Mouse (Mus musculus): Measurements from ENCODE around the gene Gimd1.

Gene Gimd1

DNA sequence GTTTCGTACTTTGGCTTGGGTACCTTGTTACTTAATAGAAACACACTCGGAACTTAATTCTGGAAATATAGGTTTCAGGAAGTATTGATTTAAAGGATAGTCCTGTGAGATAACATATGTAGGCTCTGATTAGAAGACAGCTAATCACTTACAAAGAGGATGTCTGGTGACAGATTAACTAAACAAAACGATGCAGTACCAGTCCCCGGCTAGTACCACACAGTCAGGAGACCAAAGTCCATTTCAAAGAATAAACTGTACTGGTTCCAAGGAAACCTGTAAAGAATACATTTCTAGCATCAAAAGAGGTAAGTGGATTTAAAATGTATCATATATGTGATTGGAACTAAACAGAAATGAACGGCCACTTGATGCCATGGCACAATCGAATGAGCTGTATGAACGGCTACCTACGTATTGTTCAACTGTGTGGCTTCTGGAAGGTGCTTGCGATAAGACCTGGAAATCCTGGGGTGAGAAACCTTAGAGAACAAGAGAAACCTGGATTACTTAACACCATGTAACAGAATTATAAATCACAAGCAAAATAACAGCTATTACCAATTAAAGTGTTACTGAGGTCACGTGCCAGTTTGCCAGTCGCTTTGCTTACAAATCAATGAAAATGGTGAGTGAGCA, at the start of gene Gimd1:
Gene Gimd1 (plus strand): TSS at position 220 of the 639 bp plus-strand sequence.
- no peak for DNase-seq (ENCODE audit: low read depth, low spot score)

DNA sequence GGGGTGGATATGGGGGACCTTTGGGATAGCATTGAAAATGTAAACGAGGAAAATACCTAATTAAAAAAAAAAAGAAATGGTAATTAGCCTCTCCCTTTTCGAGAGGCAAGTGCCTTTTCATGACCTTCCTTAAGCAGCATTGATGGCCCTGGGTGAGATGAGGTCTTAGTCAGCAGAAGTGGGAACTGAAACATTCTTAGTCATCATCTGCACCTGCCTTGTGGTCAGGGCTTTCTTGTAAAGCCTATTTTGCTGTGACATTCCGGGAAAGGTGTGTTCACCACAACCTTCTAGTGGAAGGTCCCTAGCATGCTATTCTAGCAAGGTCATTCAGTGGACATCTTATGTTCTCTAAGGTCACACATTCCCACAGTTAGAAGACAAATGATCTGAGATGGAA, 48.4 kb upstream of the Gimd1 start:
- DNase-seq (ENCODE audit: low read depth, low spot score), result no peak

DNA sequence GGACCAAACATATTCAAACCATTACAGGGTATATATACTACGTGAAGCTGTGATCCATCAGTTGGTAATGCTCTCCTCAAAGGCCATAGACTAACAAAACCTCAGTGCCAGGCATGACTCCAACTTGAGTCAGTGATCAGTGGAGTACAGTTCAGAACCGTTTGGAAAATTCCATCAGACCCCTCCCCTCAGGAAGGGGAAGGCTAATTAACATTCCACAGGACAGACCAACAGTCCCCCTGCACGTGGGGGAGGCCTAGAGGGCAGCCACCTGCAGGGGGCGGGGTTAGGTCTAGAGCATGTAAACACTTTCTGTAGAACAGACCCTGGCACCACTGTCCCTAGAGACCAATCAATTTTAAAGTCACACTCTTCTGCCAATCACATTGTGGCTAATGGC, 47.3 kb upstream of the Gimd1 start:
- DNase-seq (ENCODE audit: low read depth, low spot score), result no peak

DNA sequence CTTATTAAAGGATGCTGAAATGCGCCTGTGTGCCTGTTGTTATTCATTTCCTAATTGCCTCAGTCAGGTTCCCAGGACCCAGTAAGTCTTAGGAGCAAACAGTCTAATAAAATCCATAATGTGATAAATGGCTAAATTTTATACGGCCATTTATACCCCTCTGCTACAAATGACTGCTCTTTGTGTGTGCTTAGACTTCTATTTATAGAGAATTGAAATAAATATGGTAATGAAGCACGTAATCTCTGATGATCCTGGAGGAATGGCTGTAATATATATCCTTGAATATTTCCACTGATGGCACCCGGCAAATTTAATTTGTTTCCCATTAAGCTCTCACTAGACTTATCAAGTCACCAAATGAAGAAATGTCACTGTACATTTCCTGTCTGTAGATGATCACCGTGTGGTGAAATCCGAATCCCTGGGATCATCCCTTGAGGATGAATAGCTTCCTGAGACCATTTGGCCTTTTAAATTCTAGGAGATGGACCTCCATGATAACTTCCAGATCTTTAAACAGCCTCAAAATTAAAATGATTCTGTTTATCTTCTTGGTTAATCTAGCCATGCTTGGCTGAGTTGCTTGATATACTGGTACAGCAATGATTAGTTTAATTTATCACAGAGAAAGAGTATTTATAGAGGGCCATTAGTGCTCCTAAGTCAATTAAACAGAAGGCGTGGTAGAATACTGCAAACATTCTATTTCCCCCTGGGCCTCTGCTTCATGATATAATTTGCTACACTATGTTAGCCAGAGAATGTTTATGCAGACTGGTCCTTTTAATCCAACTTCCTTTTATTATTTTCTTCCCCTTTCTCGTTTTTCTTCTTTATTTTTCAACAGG, 44.3 kb upstream of the Gimd1 start:
- DNase-seq (ENCODE audit: low read depth, low spot score), result no peak

DNA sequence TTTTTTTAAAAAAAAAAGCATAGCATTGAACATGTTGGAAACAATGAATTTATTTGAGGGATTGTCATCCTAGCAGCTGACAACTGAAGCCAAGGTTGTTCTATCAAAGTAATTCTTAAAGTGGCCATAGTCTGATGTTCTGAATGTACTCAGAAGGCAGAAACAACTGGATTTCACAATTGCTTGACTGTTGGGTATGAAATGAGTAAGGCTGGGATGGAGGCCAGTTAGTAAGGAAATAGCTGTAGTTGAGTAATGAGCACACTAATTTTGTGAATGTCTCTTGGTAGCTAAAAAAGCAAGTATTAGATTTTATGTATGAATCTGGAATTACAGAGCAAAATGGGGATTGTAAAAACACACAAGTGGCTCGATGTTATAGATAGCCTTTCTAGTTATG, 41.5 kb upstream of the Gimd1 start:
- no peak for DNase-seq (ENCODE audit: low read depth, low spot score)

DNA sequence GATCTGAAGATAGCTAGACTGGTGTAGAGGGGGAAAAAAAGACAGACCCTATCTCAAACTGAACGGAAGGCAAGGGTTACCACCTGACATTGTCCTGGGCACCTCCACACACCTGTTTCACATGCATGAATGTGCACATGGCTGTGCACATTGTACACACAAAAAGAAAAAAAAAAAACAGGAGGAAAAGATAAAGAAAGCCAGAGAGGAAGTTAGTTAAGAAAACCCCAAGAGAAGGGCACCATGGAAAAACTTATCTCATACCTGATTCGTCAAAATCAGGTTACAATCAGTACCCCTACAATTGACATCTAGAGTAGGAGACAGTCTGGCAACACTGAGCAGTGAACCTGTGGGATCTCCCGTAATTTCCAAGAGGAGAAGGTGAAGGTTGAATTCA, 39.6 kb upstream of the Gimd1 start:
- no peak for DNase-seq (ENCODE audit: low read depth, low spot score)

DNA sequence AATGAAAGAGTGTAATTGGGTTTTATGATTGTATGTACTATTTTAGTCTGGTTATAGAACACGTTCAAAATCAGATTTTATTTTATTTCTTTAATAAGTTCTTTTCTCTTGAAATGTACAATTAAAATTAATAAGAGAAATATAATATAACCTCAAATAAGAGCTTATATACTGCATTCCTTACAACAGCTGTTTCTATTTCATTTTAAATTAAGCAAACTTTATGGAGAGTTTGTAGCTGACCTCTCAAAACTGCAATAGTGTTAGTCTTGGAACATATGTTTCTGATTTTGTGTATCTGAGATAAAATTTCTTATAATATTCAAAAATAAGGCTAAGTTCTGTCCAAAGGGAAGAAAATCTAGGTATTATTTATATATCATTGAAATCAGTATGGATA, 39.0 kb upstream of the Gimd1 start:
- DNase-seq (ENCODE audit: low read depth, low spot score), result no peak

DNA sequence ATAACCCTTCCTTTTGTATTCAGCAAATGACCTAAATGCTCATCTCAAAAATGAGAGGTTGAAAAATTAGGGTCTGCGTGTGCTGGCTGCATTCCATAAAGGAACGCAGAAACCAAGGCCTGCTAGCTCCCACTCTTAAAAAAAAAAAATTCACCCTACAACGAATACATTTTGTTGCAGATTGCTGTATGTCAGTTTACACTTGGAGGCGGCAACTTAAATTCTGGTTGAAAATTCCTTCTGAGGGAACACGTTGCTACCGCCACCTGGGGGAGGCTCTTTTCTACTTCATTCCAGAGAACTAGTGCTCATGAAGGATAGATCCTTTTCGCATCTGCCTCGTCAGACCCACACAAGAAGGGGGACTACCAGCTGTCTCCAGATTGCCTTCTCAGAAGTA, 879 bp upstream of the Gimd1 start:
- DNase-seq (ENCODE audit: low read depth, low spot score), result no peak

DNA sequence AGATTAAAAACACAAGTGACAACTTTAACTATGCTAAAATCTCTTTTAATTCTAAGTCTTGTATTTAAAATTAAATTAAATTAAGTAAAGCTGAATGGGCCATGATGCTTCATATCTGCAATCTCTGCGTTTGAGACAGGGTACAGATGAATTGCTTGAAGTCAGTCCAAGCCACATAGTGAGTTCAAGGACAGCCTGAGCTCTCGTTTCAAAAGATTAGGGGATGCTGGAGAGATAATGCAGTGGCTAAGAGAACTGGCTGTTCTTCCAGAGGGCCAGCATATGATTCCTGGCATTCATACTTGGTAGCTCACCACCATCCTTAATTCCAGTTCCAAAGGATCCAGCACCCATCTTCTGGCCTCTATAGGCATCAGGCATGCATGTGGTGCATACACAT, 3.6 kb downstream of the Gimd1 start:
- DNase-seq (ENCODE audit: low read depth, low spot score), result no peak

DNA sequence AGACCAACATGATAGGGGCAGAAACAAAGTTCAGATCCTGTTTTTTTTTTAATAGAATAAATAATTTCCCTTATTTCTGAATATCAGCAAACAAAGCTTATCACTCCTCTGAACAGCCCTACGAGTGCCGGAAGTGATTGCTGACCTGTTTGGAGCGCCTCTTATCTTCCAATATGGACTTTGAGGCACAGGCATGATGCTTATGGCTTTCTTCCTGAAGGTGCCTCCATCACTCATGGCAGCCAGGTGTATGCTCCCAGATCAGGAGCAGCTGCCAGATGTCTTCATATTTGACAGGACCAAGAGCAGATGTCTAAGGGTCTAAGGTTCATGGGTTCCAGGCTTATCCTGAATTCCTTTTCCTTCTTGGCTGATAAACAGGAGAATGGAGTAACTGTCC, 7.5 kb downstream of the Gimd1 start:
- DNase-seq (ENCODE audit: low read depth, low spot score), result no peak

DNA sequence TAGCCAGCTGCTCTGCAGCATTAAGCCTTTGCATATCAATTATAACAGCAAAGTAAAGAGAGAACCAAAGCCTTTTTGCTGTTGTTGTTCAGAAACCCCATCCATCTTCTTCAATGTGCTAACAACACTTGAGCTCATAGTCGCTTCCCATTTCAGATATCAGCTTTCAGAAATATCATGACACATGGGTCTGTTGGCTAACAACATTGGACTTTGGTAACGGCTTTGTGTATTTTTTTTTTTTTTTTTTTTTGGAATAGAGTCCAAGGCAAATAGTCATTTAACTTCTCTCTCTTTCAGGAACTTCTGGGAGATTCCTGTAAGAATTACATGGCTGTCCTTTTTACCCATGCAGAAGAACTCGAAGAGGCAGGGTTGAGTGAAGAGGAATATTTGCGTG, 14.5 kb downstream of the Gimd1 start:
- DNase-seq (ENCODE audit: low read depth, low spot score), result no peak

DNA sequence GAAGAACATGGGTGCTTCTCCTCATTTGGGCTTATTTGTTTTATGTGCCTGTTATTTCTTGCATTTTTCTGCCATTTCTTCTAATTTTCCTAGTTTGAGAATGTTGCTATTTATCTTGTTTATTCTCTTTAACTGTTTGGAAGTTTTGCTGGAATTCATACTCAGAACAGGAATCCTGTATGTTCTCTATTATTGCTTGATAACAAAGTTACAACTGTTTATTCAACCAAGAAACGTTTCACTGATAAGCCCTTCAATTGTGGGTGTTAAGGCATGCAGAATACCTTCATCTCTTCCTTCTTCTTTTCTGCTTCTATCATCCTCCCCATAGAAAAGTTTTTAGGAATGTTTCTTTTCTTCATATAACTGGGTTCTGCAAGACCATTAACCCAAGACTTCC, 17.2 kb downstream of the Gimd1 start:
- no peak for DNase-seq (ENCODE audit: low read depth, low spot score)

DNA sequence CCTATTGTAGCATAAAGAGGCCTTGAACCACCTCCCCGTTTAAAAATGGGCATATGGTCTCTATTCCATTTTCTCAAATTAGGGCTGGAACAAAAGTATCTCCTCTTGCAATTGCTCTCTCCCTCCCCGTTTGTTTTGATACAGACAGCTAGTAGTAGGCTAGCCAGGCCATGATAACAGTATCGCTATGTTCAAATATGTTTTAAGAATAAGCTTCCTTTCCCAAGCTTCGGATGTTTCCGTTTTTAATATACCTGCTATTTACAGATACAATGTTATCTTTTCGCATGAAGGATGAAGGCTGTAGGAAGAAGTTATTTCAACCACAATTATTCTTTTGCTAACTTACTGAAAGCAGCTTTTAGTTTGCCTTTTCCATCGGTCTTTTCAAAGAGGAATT, 19.7 kb downstream of the Gimd1 start:
- DNase-seq (ENCODE audit: low read depth, low spot score), result no peak

DNA sequence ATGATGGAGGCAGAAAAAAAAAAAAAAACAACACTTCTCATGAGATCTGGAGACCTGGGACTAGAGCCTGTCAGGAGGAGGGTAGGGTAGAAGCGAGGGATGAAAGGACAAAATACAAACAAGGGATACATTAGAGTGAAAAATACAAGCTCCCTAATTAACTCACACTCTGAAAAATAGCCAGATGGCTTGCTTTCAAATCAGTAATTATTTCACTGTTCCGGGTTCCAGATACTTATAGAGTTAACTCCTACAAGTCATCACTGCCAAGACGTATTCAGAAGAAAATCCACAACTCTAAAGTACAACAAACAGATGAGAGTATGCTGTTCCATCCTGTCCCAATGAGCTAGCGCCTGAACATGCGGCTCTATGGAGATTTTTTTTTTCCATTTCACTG, 20.6 kb downstream of the Gimd1 start:
- no peak for DNase-seq (ENCODE audit: low read depth, low spot score)

DNA sequence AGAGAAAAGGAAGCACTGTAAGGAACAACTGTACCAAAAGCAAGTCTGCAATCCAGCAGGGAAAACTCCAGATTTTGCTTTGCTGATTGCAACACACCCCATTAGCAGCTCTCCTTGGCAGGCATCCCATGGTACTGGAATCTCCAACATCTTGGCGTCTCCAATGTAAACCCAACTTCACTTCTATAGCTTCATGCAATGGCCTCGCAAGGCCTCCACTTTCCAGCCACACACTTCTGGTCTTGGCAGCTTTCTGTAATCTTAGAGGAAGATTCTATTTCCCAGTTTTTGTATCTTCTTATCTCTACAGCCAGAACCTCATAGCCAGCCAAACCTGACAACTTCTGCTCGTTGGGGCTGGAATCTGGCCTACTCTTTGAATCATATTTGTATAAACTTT, 22.2 kb downstream of the Gimd1 start:
- no peak for DNase-seq (ENCODE audit: low read depth, low spot score)

DNA sequence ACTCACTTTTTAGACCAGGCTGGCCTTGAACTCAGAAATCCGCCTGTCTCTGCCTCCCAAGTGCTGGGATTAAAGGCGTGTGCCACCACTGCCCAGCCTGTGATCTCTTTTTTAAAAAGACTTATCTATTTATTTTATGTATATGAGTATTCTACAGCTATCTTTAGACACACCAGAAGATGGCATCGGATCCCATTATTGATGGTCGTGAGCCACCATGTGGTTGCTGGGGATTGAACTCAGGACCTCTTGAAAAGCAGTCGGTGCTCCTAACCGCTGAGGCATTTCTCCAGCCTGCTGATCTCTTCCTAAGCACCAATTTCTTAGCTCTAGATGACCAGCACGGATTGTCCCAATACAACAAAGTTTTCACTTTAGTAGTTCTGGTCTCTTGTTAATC, 24.3 kb downstream of the Gimd1 start:
- no peak for DNase-seq (ENCODE audit: low read depth, low spot score)

DNA sequence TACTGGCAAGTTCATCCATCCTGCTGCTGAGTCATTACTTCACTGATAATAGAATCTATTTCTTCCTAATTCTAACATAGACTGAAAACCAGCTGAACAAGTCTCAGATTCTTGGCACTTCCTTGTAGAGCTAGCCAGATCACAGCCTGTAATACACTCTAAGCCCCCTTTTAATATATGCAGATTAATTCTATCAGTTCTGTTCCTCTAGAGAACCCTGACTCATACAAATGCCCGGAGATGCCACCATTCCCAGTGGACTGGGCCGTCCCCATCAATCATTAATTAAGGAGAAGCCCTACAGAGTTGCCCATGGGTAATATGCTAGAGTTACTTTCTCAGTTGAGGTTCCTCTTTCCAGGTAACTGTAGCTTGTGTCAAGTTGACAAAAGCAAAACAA, 26.3 kb downstream of the Gimd1 start:
- DNase-seq (ENCODE audit: low read depth, low spot score), result no peak

DNA sequence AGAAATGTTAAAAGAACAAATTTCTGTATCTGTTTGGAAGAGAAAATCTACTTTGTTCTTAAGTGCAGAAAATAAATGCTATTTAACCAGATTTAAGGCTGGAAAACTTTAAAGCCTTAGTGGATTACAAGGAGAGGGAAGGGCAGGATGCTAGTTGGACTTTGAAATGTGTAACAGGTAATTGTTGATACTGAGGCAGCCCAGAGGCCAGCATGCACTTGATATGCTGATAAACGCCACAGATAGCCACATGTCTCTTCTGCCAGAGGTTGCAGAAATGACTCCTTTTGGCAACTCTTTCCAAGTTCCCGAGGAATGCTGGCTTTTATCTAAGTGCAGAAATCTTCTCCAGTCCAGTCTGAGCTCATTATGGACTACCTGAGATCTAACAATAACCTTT, 47.9 kb downstream of the Gimd1 start:
- no peak for DNase-seq (ENCODE audit: low read depth, low spot score)

DNA sequence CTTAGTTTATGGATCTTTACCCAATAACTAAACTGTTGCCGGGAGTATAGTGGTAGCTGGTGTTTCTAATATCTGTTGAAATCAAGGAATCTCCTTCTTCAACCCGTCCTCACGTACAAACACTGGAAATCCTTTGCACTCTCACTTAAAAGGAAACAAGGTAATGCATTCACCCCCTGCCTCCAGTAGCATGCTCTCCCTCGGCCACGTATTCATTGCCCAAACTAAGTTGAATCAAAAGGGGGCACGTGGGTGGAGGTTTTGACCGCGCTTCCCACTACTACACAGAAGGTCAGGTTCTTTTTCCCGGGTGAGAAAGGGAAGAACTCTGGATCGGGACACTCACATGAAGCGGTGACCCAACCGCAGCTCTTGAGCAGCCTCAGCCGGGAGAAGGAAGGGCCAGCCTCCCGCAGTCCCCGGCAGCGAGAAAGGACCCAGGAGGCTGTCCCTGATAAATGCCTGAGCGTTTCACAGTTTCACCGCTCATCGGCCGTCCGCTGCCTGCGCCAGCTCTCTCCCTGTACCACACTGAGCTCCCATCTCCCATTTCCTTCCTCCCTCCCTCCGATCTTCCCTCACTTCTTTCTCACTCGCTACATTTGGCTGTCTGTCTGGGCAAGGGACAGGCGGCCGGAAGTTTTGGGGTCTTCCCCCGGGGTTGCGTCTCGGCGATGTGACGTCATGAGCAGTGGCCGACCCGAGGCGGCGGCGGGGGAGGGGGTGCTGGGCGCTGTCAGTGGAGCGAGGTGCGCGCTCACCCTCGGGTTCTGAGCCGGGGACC, 54.0 kb downstream of the Gimd1 start, which contains the start of gene Tbck:
Gene Tbck (plus strand): TSS at position 698 of the 784 bp plus-strand sequence.
- DNase-seq (ENCODE audit: low read depth, low spot score), result peak; percentile 67

DNA sequence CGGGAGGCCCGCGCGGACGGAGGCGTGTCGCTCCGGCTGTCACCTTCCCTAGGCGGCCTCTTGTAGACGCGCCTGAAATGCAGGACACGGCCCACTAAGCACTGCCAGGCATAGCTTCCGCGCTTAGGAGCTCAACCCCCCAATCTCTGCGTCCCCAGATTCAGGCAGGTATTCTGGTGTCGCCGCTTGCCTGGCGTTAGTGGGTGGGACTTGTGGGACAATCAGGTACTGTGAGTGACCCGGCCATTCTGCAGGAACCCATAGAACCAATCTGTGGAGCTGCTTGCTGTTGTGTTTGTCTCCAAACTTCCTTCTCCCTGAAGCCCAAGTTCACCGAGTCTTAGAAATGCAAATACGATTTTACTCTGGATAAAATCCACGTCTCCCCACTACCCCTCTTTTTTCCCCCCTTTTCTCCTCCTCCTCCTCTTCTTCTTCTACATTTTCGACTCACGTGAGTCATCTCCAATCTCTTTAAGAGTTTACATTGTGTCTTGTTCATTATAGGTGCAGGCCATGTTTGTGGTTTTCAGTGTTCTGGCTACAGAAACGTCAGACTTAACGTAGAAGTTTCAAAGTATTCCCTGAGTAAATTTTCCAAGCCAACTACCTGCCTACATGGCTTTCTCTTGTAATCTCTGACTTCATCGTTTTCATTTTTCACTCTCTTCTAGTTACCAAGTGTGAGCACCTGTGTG, 54.8 kb downstream of the Gimd1 start, which contains the start of gene Aimp1:
Gene Aimp1 (minus strand): TSS at position 140 of the 698 bp plus-strand sequence.
- no peak for DNase-seq (ENCODE audit: low read depth, low spot score)
